Mouse (Mus musculus) liver, adult 2 months (tissue): ENCODE measurements at regions not wholly inside any gene's neighbourhood (a gene's known extent, or its start where the extent isn't known, plus 50 kb on each side); places are given as distances from the start of the nearest gene placed in this dataset.

Experiments used
- DNase-seq: peaks from one replicate; pipeline ENCODE4 v3.0.0-alpha.2; 2011; ENCODE audit warnings: low read depth, low spot score; ENCODE audit errors: extremely low read depth
- H3K27ac ChIP-seq: fragments of 200-500 bp; replicated peaks from 2 replicates; pipeline ENCODE4 v1.5.1; 2012; ENCODE audit warnings: low read depth, mild to moderate bottlenecking, control low read depth, inconsistent platforms, low read length; ENCODE audit not compliant: insufficient read depth
- H3K27me3 ChIP-seq: fragments of 200-500 bp; 2 replicates; pipeline ENCODE4 v1.6.1; 2012; ENCODE audit warnings: mild to moderate bottlenecking, moderate library complexity, low read length, inconsistent platforms; ENCODE audit not compliant: control insufficient read depth, insufficient read depth
- H3K36me3 ChIP-seq: fragments of 200-500 bp; 2 replicates; pipeline ENCODE4 v1.6.1; 2012; ENCODE audit warnings: low read length, inconsistent platforms; ENCODE audit not compliant: control insufficient read depth, insufficient read depth
- H3K4me1 ChIP-seq: fragments of 200-500 bp; 2 replicates; pipeline ENCODE4 v1.6.1; 2011; ENCODE audit warnings: low read length; ENCODE audit not compliant: control insufficient read depth, insufficient read depth
- H3K4me3 ChIP-seq: fragments of 200-500 bp; 2 replicates; pipeline ENCODE4 v1.5.1; 2011; ENCODE audit warnings: low read depth, mild to moderate bottlenecking, control low read depth, low read length, moderate library complexity; ENCODE audit not compliant: insufficient read depth
- H3K79me2 ChIP-seq: fragments of 200-500 bp; 2 replicates; pipeline ENCODE4 v1.6.1; 2012; ENCODE audit warnings: inconsistent platforms, mild to moderate bottlenecking, low read length, moderate library complexity; ENCODE audit not compliant: control insufficient read depth, insufficient read depth
- H3K9ac ChIP-seq: fragments of 200-500 bp; 2 replicates; pipeline ENCODE4 v1.6.1; 2012; ENCODE audit warnings: low read depth, mild to moderate bottlenecking, control low read depth, inconsistent platforms, low read length
- CTCF ChIP-seq: fragments of 200-500 bp; IDR thresholded peaks from 2 replicates; pipeline ENCODE4 v1.5.1; 2011; ENCODE audit warnings: low read depth, low read length, control low read depth
- POLR2A ChIP-seq: fragments of 200-500 bp; IDR thresholded peaks from 2 replicates; pipeline ENCODE4 v1.6.1; 2011; ENCODE audit warnings: low read length, control low read depth; ENCODE audit not compliant: insufficient read depth; ENCODE audit errors: extremely low read depth
- WGBS: fragments of 180-500 bp; shearing (Covaris S2); methylation state at CpG from one replicate; pipeline ENCODE4 v1.1.7; 2018; 5-methylcytosine and 5-hydroxymethylcytosine counted together

DNA sequence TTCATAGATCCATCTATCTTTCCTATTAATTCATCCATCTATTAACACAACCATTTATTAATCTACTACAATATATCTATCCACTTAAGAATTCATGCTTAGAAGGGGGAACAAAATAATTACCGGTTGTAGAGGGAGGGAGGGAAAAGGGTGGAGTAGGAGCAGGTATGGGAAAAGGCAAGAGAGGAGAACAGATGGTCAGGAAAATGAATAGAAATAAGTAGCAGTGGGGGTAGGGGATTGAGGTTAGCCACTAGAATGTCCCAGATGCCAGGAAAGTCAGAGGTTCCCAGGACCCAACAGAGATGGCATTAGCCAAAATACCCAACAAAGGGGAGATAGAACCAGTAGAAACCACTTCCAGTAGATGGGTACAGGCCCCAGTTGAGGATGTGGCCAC is 164.5 kb upstream of the Crbn start:
- no peaks in the 10 kb centered on the region for H3K36me3 ChIP-seq
- no peak for DNase-seq
- H3K27me3 ChIP-seq = no peaks in the 10 kb centered on the region
- no peak overlapping the region for H3K9ac ChIP-seq
- H3K27ac ChIP-seq = no peak overlapping the region
- 85% methylated on average over 1 of the region's 1 CpGs for WGBS
- TF ChIP-seq CTCF (no peak), POLR2A (no peak)
- H3K4me1 ChIP-seq = no peaks in the 10 kb centered on the region
- no peak overlapping the region for H3K4me3 ChIP-seq
- H3K79me2 ChIP-seq = no peaks in the 10 kb centered on the region

DNA sequence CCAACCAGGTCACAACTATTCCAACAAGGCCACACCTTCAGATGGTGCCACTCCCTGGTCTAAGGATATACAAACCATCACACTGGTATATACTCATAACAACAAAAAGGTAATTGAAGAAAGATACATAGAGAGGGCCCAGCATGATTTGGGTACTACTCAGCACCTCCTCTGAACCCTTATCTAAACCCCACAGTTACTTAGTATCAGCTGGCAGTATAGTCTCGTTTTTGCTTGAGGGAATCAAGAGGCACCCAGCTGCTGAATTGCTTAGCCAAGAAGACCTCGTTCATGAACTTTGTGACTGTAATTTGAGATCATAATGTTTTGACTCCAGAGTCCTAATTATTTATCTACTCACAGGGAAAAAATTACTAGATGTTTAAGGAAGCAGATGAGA is 175.6 kb upstream of the Crbn start:
- Histone ChIP-seq H3K36me3 (no peaks in the 10 kb centered on the region), H3K79me2 (no peaks in the 10 kb centered on the region), H3K9ac (no peak overlapping the region), H3K4me3 (no peak overlapping the region), H3K27ac (no peak overlapping the region), H3K4me1 (no peaks in the 10 kb centered on the region), H3K27me3 (no peaks in the 10 kb centered on the region)
- no peak for DNase-seq
- TF ChIP-seq POLR2A (no peak), CTCF (no peak)
- WGBS = 40% methylated on average over 2 of the region's 2 CpGs

DNA sequence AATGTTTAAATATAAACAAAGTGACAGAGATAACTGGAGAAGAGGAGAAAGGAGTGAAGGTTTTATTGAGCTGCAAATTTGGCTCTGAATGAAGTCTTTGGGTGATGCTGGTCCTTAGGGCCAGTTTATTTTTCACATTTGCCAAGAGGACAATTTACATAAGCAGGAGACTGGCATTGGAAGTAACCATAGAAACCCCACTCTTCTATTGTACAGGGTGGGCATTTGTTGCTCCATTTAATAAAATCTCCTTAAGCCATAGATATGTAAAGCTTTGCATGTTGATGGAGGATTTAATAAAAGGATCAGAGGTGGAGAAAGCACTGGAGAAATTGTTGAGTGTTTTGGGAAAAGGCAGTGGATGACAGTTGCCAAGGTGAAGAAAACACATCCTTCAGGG is 178.8 kb upstream of the Crbn start:
- Histone ChIP-seq H3K4me1 (no peaks in the 10 kb centered on the region), H3K27me3 (no peaks in the 10 kb centered on the region), H3K4me3 (no peak overlapping the region), H3K79me2 (no peaks in the 10 kb centered on the region), H3K9ac (no peak overlapping the region), H3K36me3 (no peaks in the 10 kb centered on the region), H3K27ac (no peak overlapping the region)
- TF ChIP-seq POLR2A (no peak), CTCF (no peak)
- no peak for DNase-seq

DNA sequence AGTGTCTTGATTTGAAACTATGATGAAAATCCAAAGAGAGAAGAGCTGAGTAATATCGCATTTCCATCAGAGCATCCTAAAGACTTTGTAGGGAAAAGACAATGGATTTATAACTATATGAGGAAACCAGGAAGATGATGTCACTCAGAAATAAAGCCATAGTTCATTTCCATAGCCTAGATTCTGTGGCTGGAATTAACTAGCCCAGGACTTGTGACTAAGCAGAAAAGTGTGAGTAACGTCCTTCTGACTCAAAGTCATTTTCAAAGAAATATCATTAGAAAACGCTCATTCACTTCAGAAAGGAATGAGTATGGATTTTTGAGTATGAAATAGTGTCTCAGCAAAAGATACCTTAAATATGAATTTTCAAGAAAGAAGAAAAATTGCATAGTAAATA is 179.9 kb upstream of the Crbn start:
- 78% methylated on average over 3 of the region's 3 CpGs for WGBS
- no peak for DNase-seq
- H3K79me2 ChIP-seq = no peaks in the 10 kb centered on the region
- no peak overlapping the region for H3K4me3 ChIP-seq
- no peaks in the 10 kb centered on the region for H3K36me3 ChIP-seq
- no peaks in the 10 kb centered on the region for H3K27me3 ChIP-seq
- H3K9ac ChIP-seq = no peak overlapping the region
- H3K27ac ChIP-seq = no peak overlapping the region
- TF ChIP-seq CTCF = no peak
- no peak for TF ChIP-seq POLR2A
- H3K4me1 ChIP-seq = no peaks in the 10 kb centered on the region

DNA sequence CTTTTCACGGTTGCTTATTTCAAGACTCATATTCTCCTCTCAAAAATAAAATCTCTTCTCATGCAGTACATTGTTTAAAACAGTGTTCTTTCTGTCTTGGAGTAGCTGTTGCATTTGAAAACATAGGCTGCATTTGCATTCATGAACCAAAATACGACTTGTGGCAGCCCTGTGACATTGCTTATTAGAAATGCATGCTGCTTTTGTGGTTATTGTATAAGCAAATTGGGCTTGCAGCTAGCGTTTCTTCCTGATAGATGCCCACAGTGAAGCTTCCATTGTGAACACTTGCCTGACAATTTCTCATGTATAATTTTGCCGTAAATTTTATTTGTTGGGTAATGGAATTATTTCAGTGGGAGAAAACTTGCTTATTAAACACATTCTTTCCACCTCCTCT is 180.3 kb upstream of the Crbn start:
- H3K27ac ChIP-seq = no peak overlapping the region
- H3K79me2 ChIP-seq = no peaks in the 10 kb centered on the region
- no peak overlapping the region for H3K9ac ChIP-seq
- 82% methylated on average over 4 of the region's 4 CpGs for WGBS
- no peaks in the 10 kb centered on the region for H3K36me3 ChIP-seq
- TF ChIP-seq POLR2A (no peak), CTCF (no peak)
- H3K4me3 ChIP-seq = no peak overlapping the region
- H3K4me1 ChIP-seq = no peaks in the 10 kb centered on the region
- H3K27me3 ChIP-seq = no peaks in the 10 kb centered on the region
- no peak for DNase-seq

DNA sequence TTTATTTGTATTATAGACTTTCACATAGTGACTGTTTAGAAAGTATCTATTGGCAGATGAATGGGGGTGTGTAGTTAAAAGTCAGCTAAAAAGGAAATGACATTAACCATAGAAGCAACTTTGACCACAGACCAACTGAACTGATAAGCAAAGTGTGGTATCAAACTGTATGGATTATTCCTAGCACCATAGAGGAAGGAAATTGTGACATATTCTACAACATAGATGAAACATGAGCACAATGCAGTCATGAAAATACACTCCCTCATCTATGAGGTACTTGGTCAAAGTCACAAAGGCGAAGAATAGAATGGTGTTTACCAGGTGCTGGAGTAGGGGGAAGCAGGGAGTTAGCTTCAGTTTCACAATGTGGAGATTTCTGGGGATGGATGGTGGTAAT is 181.4 kb upstream of the Crbn start:
- Histone ChIP-seq H3K36me3 (no peaks in the 10 kb centered on the region), H3K27me3 (no peaks in the 10 kb centered on the region), H3K4me1 (no peaks in the 10 kb centered on the region), H3K4me3 (no peak overlapping the region), H3K79me2 (no peaks in the 10 kb centered on the region), H3K27ac (no peak overlapping the region), H3K9ac (no peak overlapping the region)
- no peak for DNase-seq
- TF ChIP-seq POLR2A = no peak
- no peak for TF ChIP-seq CTCF
- 79% methylated on average over 1 of the region's 1 CpGs for WGBS
